Mouse (Mus musculus): Measurements from ENCODE around the gene Psmf1. TPM values are rescaled to one million over a fixed set of nuclear protein-coding genes. Genes with fewer than 3 reads are reported as not detected.

Psmf1 gene
- 43.5 and 45.9 TPM in 2 replicates for polyA plus RNA-seq (2014; fragmentation: Nextera tagmentation; extraction: Ambion mirVana)

- no peak for ATAC-seq (ENCODE audit: low FRiP score)
- Histone ChIP-seq H3K27ac (ENCODE audit: low read depth, low read length) (no peak within 1 kb of the TSS), H3K4me2 (replicated peaks; ENCODE audit: low read depth, low read length) (no peak within 1 kb of the TSS), H3K36me3 (ENCODE audit: control insufficient read depth, insufficient read depth, low read length) (no peaks in the 10 kb centered on the region), H3K4me1 (replicated peaks; ENCODE audit: control insufficient read depth, insufficient read depth, low read length) (no peaks in the 10 kb centered on the region; the same call in 1 of the 2 replicates), H3K9me3 (ENCODE audit: control insufficient read depth, low read length) (no peaks in the 10 kb centered on the region), H3K27me3 (ENCODE audit: control insufficient read depth, insufficient read depth, low read length) (0 out of 2 replicates have a peak, but pooled peaks cover 2% of the 10 kb centered on the region), H3K4me3 (ENCODE audit: low read depth, low read length) (no peak within 1 kb of the TSS), H3K9ac (ENCODE audit: low read depth, low read length) (no peak within 1 kb of the TSS)
- no peak for DNase-seq (ENCODE audit: low spot score)
Measured at GRCm38 (mm10) chr2:151743845-151744244, at the start of gene Psmf1. Gene Psmf1, minus strand, starts transcription at chr2:151744186.

GRCm38 (mm10) chr2:151791156-151791555 lies 47.2 kb upstream of the Psmf1 start:
- Histone ChIP-seq H3K36me3 (ENCODE audit: control insufficient read depth, insufficient read depth, low read length) (no peaks in the 10 kb centered on the region), H3K4me3 (ENCODE audit: low read depth, low read length) (no peak overlapping the region), H3K27me3 (ENCODE audit: control insufficient read depth, insufficient read depth, low read length) (no peaks in the 10 kb centered on the region), H3K4me1 (replicated peaks; ENCODE audit: control insufficient read depth, insufficient read depth, low read length) (no peaks in the 10 kb centered on the region), H3K27ac (ENCODE audit: low read depth, low read length) (no peak overlapping the region), H3K4me2 (replicated peaks; ENCODE audit: low read depth, low read length) (no peak overlapping the region), H3K9me3 (ENCODE audit: control insufficient read depth, low read length) (no peaks in the 10 kb centered on the region), H3K9ac (ENCODE audit: low read depth, low read length) (no peak overlapping the region)
- 73% methylated on average over 5 of the region's 5 CpGs for WGBS
- DNase-seq (ENCODE audit: low spot score) (no peak), ATAC-seq (ENCODE audit: low FRiP score) (no peak)

- 69% methylated on average over 7 of the region's 7 CpGs for WGBS
- Histone ChIP-seq H3K4me2 (replicated peaks; ENCODE audit: low read depth, low read length) (no peak overlapping the region), H3K27me3 (ENCODE audit: control insufficient read depth, insufficient read depth, low read length) (no peaks in the 10 kb centered on the region), H3K4me3 (ENCODE audit: low read depth, low read length) (no peak overlapping the region), H3K27ac (ENCODE audit: low read depth, low read length) (no peak overlapping the region), H3K9me3 (ENCODE audit: control insufficient read depth, low read length) (no peaks in the 10 kb centered on the region), H3K4me1 (replicated peaks; ENCODE audit: control insufficient read depth, insufficient read depth, low read length) (no peaks in the 10 kb centered on the region), H3K9ac (ENCODE audit: low read depth, low read length) (no peak overlapping the region), H3K36me3 (ENCODE audit: control insufficient read depth, insufficient read depth, low read length) (no peaks in the 10 kb centered on the region)
- DNase-seq (ENCODE audit: low spot score) (no peak), ATAC-seq (ENCODE audit: low FRiP score) (no peak)
Measured at GRCm38 (mm10) chr2:151790169-151790568, 46.2 kb upstream of the Psmf1 start.

GRCm38 (mm10) chr2:151788221-151788977 lies 44.4 kb upstream of the Psmf1 start:
- Histone ChIP-seq H3K27me3 (ENCODE audit: control insufficient read depth, insufficient read depth, low read length) (no peaks in the 10 kb centered on the region), H3K9me3 (ENCODE audit: control insufficient read depth, low read length) (no peaks in the 10 kb centered on the region), H3K4me3 (ENCODE audit: low read depth, low read length) (no peak overlapping the region), H3K27ac (ENCODE audit: low read depth, low read length) (no peak overlapping the region), H3K4me2 (replicated peaks; ENCODE audit: low read depth, low read length) (no peak overlapping the region), H3K9ac (ENCODE audit: low read depth, low read length) (no peak overlapping the region), H3K4me1 (replicated peaks; ENCODE audit: control insufficient read depth, insufficient read depth, low read length) (no peaks in the 10 kb centered on the region), H3K36me3 (ENCODE audit: control insufficient read depth, insufficient read depth, low read length) (no peaks in the 10 kb centered on the region)
- no peak for DNase-seq (ENCODE audit: low spot score)
- no peak for ATAC-seq (ENCODE audit: low FRiP score)
- 79% methylated on average over 7 of the region's 7 CpGs for WGBS

GRCm38 (mm10) chr2:151783493-151783892 lies 39.5 kb upstream of the Psmf1 start:
- Histone ChIP-seq H3K27me3 (ENCODE audit: control insufficient read depth, insufficient read depth, low read length) (no peaks in the 10 kb centered on the region), H3K4me2 (replicated peaks; ENCODE audit: low read depth, low read length) (no peak overlapping the region), H3K27ac (ENCODE audit: low read depth, low read length) (no peak overlapping the region), H3K36me3 (ENCODE audit: control insufficient read depth, insufficient read depth, low read length) (no peaks in the 10 kb centered on the region), H3K9me3 (ENCODE audit: control insufficient read depth, low read length) (no peaks in the 10 kb centered on the region), H3K9ac (ENCODE audit: low read depth, low read length) (no peak overlapping the region), H3K4me3 (ENCODE audit: low read depth, low read length) (no peak overlapping the region), H3K4me1 (replicated peaks; ENCODE audit: control insufficient read depth, insufficient read depth, low read length) (no peaks in the 10 kb centered on the region)
- DNase-seq (ENCODE audit: low spot score) (no peak), ATAC-seq (ENCODE audit: low FRiP score) (no peak)
- 92% methylated on average over 2 of the region's 2 CpGs for WGBS

GRCm38 (mm10) chr2:151777366-151777765 lies 33.4 kb upstream of the Psmf1 start:
- H3K36me3 ChIP-seq (ENCODE audit: control insufficient read depth, insufficient read depth, low read length), result no peaks in the 10 kb centered on the region
- no peaks in the 10 kb centered on the region for H3K4me1 ChIP-seq (replicated peaks; ENCODE audit: control insufficient read depth, insufficient read depth, low read length)
- H3K9me3 ChIP-seq (ENCODE audit: control insufficient read depth, low read length), result no peaks in the 10 kb centered on the region
- H3K4me3 ChIP-seq (ENCODE audit: low read depth, low read length), result no peak overlapping the region
- ATAC-seq (ENCODE audit: low FRiP score) (no peak), DNase-seq (ENCODE audit: low spot score) (no peak)
- H3K27ac ChIP-seq (ENCODE audit: low read depth, low read length), result no peak overlapping the region
- H3K4me2 ChIP-seq (replicated peaks; ENCODE audit: low read depth, low read length), result no peak overlapping the region
- no peaks in the 10 kb centered on the region for H3K27me3 ChIP-seq (ENCODE audit: control insufficient read depth, insufficient read depth, low read length)
- 88% methylated on average over 3 of the region's 3 CpGs for WGBS
- no peak overlapping the region for H3K9ac ChIP-seq (ENCODE audit: low read depth, low read length)

- no peaks in the 10 kb centered on the region for H3K36me3 ChIP-seq (ENCODE audit: control insufficient read depth, insufficient read depth, low read length)
- H3K4me2 ChIP-seq (replicated peaks; ENCODE audit: low read depth, low read length), result no peak overlapping the region
- no peaks in the 10 kb centered on the region for H3K4me1 ChIP-seq (replicated peaks; ENCODE audit: control insufficient read depth, insufficient read depth, low read length)
- H3K4me3 ChIP-seq (ENCODE audit: low read depth, low read length), result no peak overlapping the region
- ATAC-seq (ENCODE audit: low FRiP score) (no peak), DNase-seq (ENCODE audit: low spot score) (no peak)
- H3K9ac ChIP-seq (ENCODE audit: low read depth, low read length), result no peak overlapping the region
- no peak overlapping the region for H3K27ac ChIP-seq (ENCODE audit: low read depth, low read length)
- no peaks in the 10 kb centered on the region for H3K27me3 ChIP-seq (ENCODE audit: control insufficient read depth, insufficient read depth, low read length)
- no peaks in the 10 kb centered on the region for H3K9me3 ChIP-seq (ENCODE audit: control insufficient read depth, low read length)
- 87% methylated on average over 8 of the region's 8 CpGs for WGBS
Measured at GRCm38 (mm10) chr2:151773476-151773875, 29.5 kb upstream of the Psmf1 start.

- Histone ChIP-seq H3K4me3 (ENCODE audit: low read depth, low read length) (no peak overlapping the region), H3K27me3 (ENCODE audit: control insufficient read depth, insufficient read depth, low read length) (no peaks in the 10 kb centered on the region; the same call in 1 of the 2 replicates), H3K9me3 (ENCODE audit: control insufficient read depth, low read length) (no peaks in the 10 kb centered on the region), H3K4me1 (replicated peaks; ENCODE audit: control insufficient read depth, insufficient read depth, low read length) (no peaks in the 10 kb centered on the region), H3K27ac (ENCODE audit: low read depth, low read length) (no peak overlapping the region), H3K36me3 (ENCODE audit: control insufficient read depth, insufficient read depth, low read length) (no peaks in the 10 kb centered on the region), H3K4me2 (replicated peaks; ENCODE audit: low read depth, low read length) (no peak overlapping the region), H3K9ac (ENCODE audit: low read depth, low read length) (no peak overlapping the region)
- ATAC-seq (ENCODE audit: low FRiP score), result no peak
- 88% methylated on average over 4 of the region's 4 CpGs for WGBS
- DNase-seq (ENCODE audit: low spot score), result no peak
Measured at GRCm38 (mm10) chr2:151772169-151772568, 28.2 kb upstream of the Psmf1 start.

GRCm38 (mm10) chr2:151764557-151764956 lies 20.6 kb upstream of the Psmf1 start:
- no peak for ATAC-seq (ENCODE audit: low FRiP score)
- H3K9ac ChIP-seq (ENCODE audit: low read depth, low read length), result no peak overlapping the region
- H3K4me2 ChIP-seq (replicated peaks; ENCODE audit: low read depth, low read length), result no peak overlapping the region
- no peaks in the 10 kb centered on the region for H3K36me3 ChIP-seq (ENCODE audit: control insufficient read depth, insufficient read depth, low read length)
- DNase-seq (ENCODE audit: low spot score), result no peak
- H3K4me1 ChIP-seq (replicated peaks; ENCODE audit: control insufficient read depth, insufficient read depth, low read length), result no peaks in the 10 kb centered on the region
- no peak overlapping the region for H3K27ac ChIP-seq (ENCODE audit: low read depth, low read length)
- H3K4me3 ChIP-seq (ENCODE audit: low read depth, low read length), result no peak overlapping the region
- H3K27me3 ChIP-seq (ENCODE audit: control insufficient read depth, insufficient read depth, low read length), result no peaks in the 10 kb centered on the region; the same call in 1 of the 2 replicates
- no peaks in the 10 kb centered on the region for H3K9me3 ChIP-seq (ENCODE audit: control insufficient read depth, low read length)
- WGBS, result 85% methylated on average over 2 of the region's 2 CpGs
